Mouse (Mus musculus): ENCODE measurements around the gene Tnfrsf13c. TPM values are rescaled to one million over a fixed set of nuclear protein-coding genes. Genes with fewer than 3 reads are reported as not detected.
A peak's percentile ranks its signal among the peaks of the same experiment; 100 is the strongest.

The Tnfrsf13c gene
- polyA plus RNA-seq, 1 experiment from 2014 or later, result not detected

GRCm38 (mm10) chr15:82181131-82181530, 43.0 kb downstream of the Tnfrsf13c start:
- H3K9me3 ChIP-seq, result peaks cover 9% of the 10 kb centered on the region
- H3K27me3 ChIP-seq, result no peaks in the 10 kb centered on the region
- no peak overlapping the region for H3K4me3 ChIP-seq (replicated peaks)
- no peak overlapping the region for H3K9ac ChIP-seq (replicated peaks)
- no peak for ATAC-seq (ENCODE audit: insufficient number of reproducible peaks, insufficient read depth, low FRiP score, low TSS enrichment, low read depth)
- H3K4me2 ChIP-seq, result no peak overlapping the region
- peaks cover 100% of the 10 kb centered on the region for H3K36me3 ChIP-seq
- no peaks in the 10 kb centered on the region for H3K4me1 ChIP-seq (replicated peaks)
- 98% methylated on average over 5 of the region's 5 CpGs for WGBS
- H3K27ac ChIP-seq, result no peak overlapping the region

GRCm38 (mm10) chr15:82177743-82178290, 46.4 kb downstream of the Tnfrsf13c start:
- H3K27ac ChIP-seq, result no peak overlapping the region
- no peak overlapping the region for H3K4me2 ChIP-seq
- 81% methylated on average over 7 of the region's 7 CpGs for WGBS
- no peak overlapping the region for H3K4me3 ChIP-seq (replicated peaks)
- H3K9ac ChIP-seq (replicated peaks), result no peak overlapping the region
- ATAC-seq (ENCODE audit: insufficient number of reproducible peaks, insufficient read depth, low FRiP score, low TSS enrichment, low read depth), result no peak
- H3K4me1 ChIP-seq (replicated peaks), result no peaks in the 10 kb centered on the region
- peaks cover 9% of the 10 kb centered on the region for H3K9me3 ChIP-seq
- H3K36me3 ChIP-seq, result peaks cover 97% of the 10 kb centered on the region
- H3K27me3 ChIP-seq, result no peaks in the 10 kb centered on the region

GRCm38 (mm10) chr15:82175091-82175490, 49.1 kb downstream of the Tnfrsf13c start:
- H3K4me2 ChIP-seq, result no peak overlapping the region
- H3K27me3 ChIP-seq, result no peaks in the 10 kb centered on the region
- peaks cover 97% of the 10 kb centered on the region for H3K36me3 ChIP-seq
- ATAC-seq (ENCODE audit: insufficient number of reproducible peaks, insufficient read depth, low FRiP score, low TSS enrichment, low read depth), result no peak
- H3K4me3 ChIP-seq (replicated peaks), result no peak overlapping the region
- no peak overlapping the region for H3K9ac ChIP-seq (replicated peaks)
- no peaks in the 10 kb centered on the region for H3K9me3 ChIP-seq
- no peak overlapping the region for H3K27ac ChIP-seq
- 96% methylated on average over 9 of the region's 9 CpGs for WGBS
- H3K4me1 ChIP-seq (replicated peaks), result no peaks in the 10 kb centered on the region

GRCm38 (mm10) chr15:82172648-82173047, 51.5 kb downstream of the Tnfrsf13c start:
- Histone ChIP-seq H3K27me3 (no peaks in the 10 kb centered on the region), H3K4me3 (replicated peaks) (no peak overlapping the region)
- WGBS, result 93% methylated on average over 8 of the region's 8 CpGs

More at GRCm38 (mm10) chr15:82172648-82173047, 51.5 kb downstream of the Tnfrsf13c start:
- Histone ChIP-seq H3K4me2 (no peak overlapping the region), H3K4me1 (replicated peaks) (peaks cover under 1% of the 10 kb centered on the region; the same call in 1 of the 2 replicates), H3K9ac (replicated peaks) (no peak overlapping the region), H3K9me3 (no peaks in the 10 kb centered on the region), H3K36me3 (peaks cover 81% of the 10 kb centered on the region), H3K27ac (no peak overlapping the region)
- no peak for ATAC-seq (ENCODE audit: insufficient number of reproducible peaks, insufficient read depth, low FRiP score, low TSS enrichment, low read depth)

MicroRNAs within 50 kb of the gene (microRNA counts, 519-probe panel; counts per million panel counts)
- 3,332 counts per million, percentile 17 among the panel's probes with 10 or more counts for microRNA mmu-miR-33

Small RNAs within 50 kb of the gene (microRNA-seq; reads per million reads assigned to microRNA genes)
- gene Mir33, result 72.1 reads per million, percentile 47 among the genes with 10 or more reads in this experiment

Other genes with a start within 250 kb of the Tnfrsf13c start
- gene 1700029P11Rik, start 243.8 kb downstream of the Tnfrsf13c start, polyA plus RNA-seq (2016; fragmentation: Nextera tagmentation; extraction: Ambion mirVana), result not detected in 2 replicates
- gene Xrcc6, start 236.5 kb downstream of the Tnfrsf13c start, polyA plus RNA-seq (2016; fragmentation: Nextera tagmentation; extraction: Ambion mirVana), result 91.2 and 91.6 TPM in 2 replicates
- gene Desi1, start 190.5 kb downstream of the Tnfrsf13c start, polyA plus RNA-seq (2016; fragmentation: Nextera tagmentation; extraction: Ambion mirVana), result 30.4 TPM in 2 replicates
- 263 and 272 TPM in 2 replicates for gene Snu13, start 176.8 kb downstream of the Tnfrsf13c start, polyA plus RNA-seq (2016; fragmentation: Nextera tagmentation; extraction: Ambion mirVana)
- gene 4930407I10Rik, start 165.2 kb downstream of the Tnfrsf13c start, polyA plus RNA-seq (2016; fragmentation: Nextera tagmentation; extraction: Ambion mirVana), result not detected in 2 replicates
- 0.10 TPM in 1 of 2 replicates, not detected in the other for gene Mei1, start 154.4 kb downstream of the Tnfrsf13c start, polyA plus RNA-seq (2016; fragmentation: Nextera tagmentation; extraction: Ambion mirVana)
- 23.4 and 26.6 TPM in 2 replicates for gene Ccdc134, start 96.4 kb downstream of the Tnfrsf13c start, polyA plus RNA-seq (2016; fragmentation: Nextera tagmentation; extraction: Ambion mirVana)
- 186 and 188 TPM in 2 replicates for gene Srebf2, start 77.2 kb downstream of the Tnfrsf13c start, polyA plus RNA-seq (2016; fragmentation: Nextera tagmentation; extraction: Ambion mirVana)
- gene Shisa8, start 11.6 kb downstream of the Tnfrsf13c start, polyA plus RNA-seq (2016; fragmentation: Nextera tagmentation; extraction: Ambion mirVana), result 0.10 and 0.23 TPM in 2 replicates
- gene Cenpm, start 20.4 kb upstream of the Tnfrsf13c start, polyA plus RNA-seq (2016; fragmentation: Nextera tagmentation; extraction: Ambion mirVana), result 75.5 and 75.7 TPM in 2 replicates
- gene 1500009C09Rik, start 28.0 kb upstream of the Tnfrsf13c start, polyA plus RNA-seq (2016; fragmentation: Nextera tagmentation; extraction: Ambion mirVana), result not detected in 2 replicates
- 45.5 and 46.3 TPM in 2 replicates for gene Sept3, start 50.5 kb upstream of the Tnfrsf13c start, polyA plus RNA-seq (2016; fragmentation: Nextera tagmentation; extraction: Ambion mirVana)
- gene Wbp2nl, start 74.6 kb upstream of the Tnfrsf13c start, polyA plus RNA-seq (2016; fragmentation: Nextera tagmentation; extraction: Ambion mirVana), result not detected in 2 replicates
- gene Naga, start 114.6 kb upstream of the Tnfrsf13c start, polyA plus RNA-seq (2016; fragmentation: Nextera tagmentation; extraction: Ambion mirVana), result 33.6 and 34.1 TPM in 2 replicates
- 11.0 and 11.3 TPM in 2 replicates for gene Pheta2, start 114.6 kb upstream of the Tnfrsf13c start, polyA plus RNA-seq (2016; fragmentation: Nextera tagmentation; extraction: Ambion mirVana)
- 204 and 226 TPM in 2 replicates for gene Smdt1, start 114.6 kb upstream of the Tnfrsf13c start, polyA plus RNA-seq (2016; fragmentation: Nextera tagmentation; extraction: Ambion mirVana)
- 302 and 311 TPM in 2 replicates for gene Ndufa6, start 130.0 kb upstream of the Tnfrsf13c start, polyA plus RNA-seq (2016; fragmentation: Nextera tagmentation; extraction: Ambion mirVana)
- 3.3 and 5.2 TPM in 2 replicates for gene Cyp2d22, start 155.9 kb upstream of the Tnfrsf13c start, polyA plus RNA-seq (2016; fragmentation: Nextera tagmentation; extraction: Ambion mirVana)
- gene Cyp2d11, start 169.7 kb upstream of the Tnfrsf13c start, polyA plus RNA-seq (2016; fragmentation: Nextera tagmentation; extraction: Ambion mirVana), result not detected in 2 replicates
- not detected in 2 replicates for gene Cyp2d10, start 182.8 kb upstream of the Tnfrsf13c start, polyA plus RNA-seq (2016; fragmentation: Nextera tagmentation; extraction: Ambion mirVana)
- gene Cyp2d9, start 209.1 kb upstream of the Tnfrsf13c start, polyA plus RNA-seq (2016; fragmentation: Nextera tagmentation; extraction: Ambion mirVana), result not detected in 2 replicates

Data from limb, embryonic 12.5 days (tissue).